Mouse (Mus musculus): ENCODE measurements around the gene Zfp553. TPM values are rescaled to one million over a fixed set of nuclear protein-coding genes. Genes with fewer than 3 reads are reported as not detected.

Zfp553 gene
- total and polyA plus RNA-seq, 3 experiments = 9.8 to 17.4 (median 15.0) TPM

DNA sequence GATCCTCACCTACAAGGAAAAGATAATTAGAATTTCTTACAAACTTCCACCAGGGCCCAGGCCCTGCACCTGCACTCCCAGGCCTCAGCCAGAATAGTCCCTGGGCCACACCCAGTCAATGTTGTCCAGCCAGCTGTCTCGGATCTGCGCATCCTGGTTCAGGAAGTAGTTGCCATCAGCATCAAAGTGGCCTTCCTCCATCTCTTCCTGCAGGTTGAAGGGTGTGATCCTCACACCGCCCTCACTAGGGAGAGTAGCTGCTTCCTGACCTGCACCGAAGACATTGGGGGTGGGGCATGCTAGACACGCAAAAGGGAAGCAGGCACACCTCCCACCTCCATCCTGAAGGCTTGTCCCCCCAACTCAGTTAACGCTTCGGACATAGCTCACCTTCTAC is 38.2 kb upstream of the Zfp553 start:
- H3K36me3 ChIP-seq (replicated peaks in 1 of 2; ENCODE audit: control insufficient read depth in 1 of 2, insufficient read depth in 1 of 2, low read length in 1 of 2) = peaks cover 60 to 80% of the 10 kb centered on the region in 2 experiments
- in situ Hi-C loops (cut with MboI; ENCODE audit: low pct_ligation_motif_present, low pct_unique_long_range_greater_than_20kb, low sequenced_read_pairs) (no loop called here), dilution Hi-C loops (cut with MboI; ENCODE audit: extremely low pct_ligation_motif_present, extremely low pct_unique_long_range_greater_than_20kb, low sequenced_read_pairs) (no loop called here)
- H3K4me3 ChIP-seq (replicated peaks in 1 of 3; ENCODE audit: low read depth in 2 of 3, low read length in 2 of 3, poor library complexity in 1 of 3) = peak overlapping the region; percentile 68 to 79 (median 78)
- no peak for DNase-seq (ENCODE audit: extremely low read depth)
- peak overlapping the region; percentile 86 for H3K27ac ChIP-seq (ENCODE audit: insufficient read depth, low read depth)
- H3K4me2 ChIP-seq (ENCODE audit: insufficient read depth, low read depth, poor library complexity, severe bottlenecking) = peak overlapping the region; percentile 74
- H3K79me2 ChIP-seq (replicated peaks; ENCODE audit: control insufficient read depth, extremely low read depth, insufficient read depth, poor library complexity, severe bottlenecking) = peaks cover 36% of the 10 kb centered on the region
- H3K9me3 ChIP-seq (replicated peaks; ENCODE audit: low read length) = no peaks in the 10 kb centered on the region
- no peaks in the 10 kb centered on the region for H3K27me3 ChIP-seq (replicated peaks)
- TF ChIP-seq MXI1 (IDR thresholded peaks at IDR 0.05; ENCODE audit: low read depth, low read length) = no peak
- TF ChIP-seq CTCF (conservative IDR thresholded peaks at IDR 0.05 in 1 of 2, IDR thresholded peaks at IDR 0.05 in 1 of 2; ENCODE audit: low read depth in 2 of 2, low read length in 2 of 2) = no peak
- TF ChIP-seq SIN3A (IDR thresholded peaks at IDR 0.05; ENCODE audit: low read length) = 0 out of 2 replicates have a peak, but pooled peaks have one; percentile 20
- no peak for TF ChIP-seq NRF1 (IDR thresholded peaks at IDR 0.05; ENCODE audit: low read depth, low read length)
- TF ChIP-seq TCF12 (IDR thresholded peaks at IDR 0.05; ENCODE audit: low read depth, low read length) = no peak
- TF ChIP-seq CHD2 (IDR thresholded peaks at IDR 0.05; ENCODE audit: low read length) = peak; percentile 29; the same call in 1 of the 2 replicates
- peak overlapping the region; percentile 95 for H3K9ac ChIP-seq (ENCODE audit: insufficient read depth, low read depth)
- H3K4me1 ChIP-seq (ENCODE audit: control insufficient read depth in 1 of 2, insufficient read depth in 2 of 2) = peaks cover 17 to 57% of the 10 kb centered on the region in 2 experiments

DNA sequence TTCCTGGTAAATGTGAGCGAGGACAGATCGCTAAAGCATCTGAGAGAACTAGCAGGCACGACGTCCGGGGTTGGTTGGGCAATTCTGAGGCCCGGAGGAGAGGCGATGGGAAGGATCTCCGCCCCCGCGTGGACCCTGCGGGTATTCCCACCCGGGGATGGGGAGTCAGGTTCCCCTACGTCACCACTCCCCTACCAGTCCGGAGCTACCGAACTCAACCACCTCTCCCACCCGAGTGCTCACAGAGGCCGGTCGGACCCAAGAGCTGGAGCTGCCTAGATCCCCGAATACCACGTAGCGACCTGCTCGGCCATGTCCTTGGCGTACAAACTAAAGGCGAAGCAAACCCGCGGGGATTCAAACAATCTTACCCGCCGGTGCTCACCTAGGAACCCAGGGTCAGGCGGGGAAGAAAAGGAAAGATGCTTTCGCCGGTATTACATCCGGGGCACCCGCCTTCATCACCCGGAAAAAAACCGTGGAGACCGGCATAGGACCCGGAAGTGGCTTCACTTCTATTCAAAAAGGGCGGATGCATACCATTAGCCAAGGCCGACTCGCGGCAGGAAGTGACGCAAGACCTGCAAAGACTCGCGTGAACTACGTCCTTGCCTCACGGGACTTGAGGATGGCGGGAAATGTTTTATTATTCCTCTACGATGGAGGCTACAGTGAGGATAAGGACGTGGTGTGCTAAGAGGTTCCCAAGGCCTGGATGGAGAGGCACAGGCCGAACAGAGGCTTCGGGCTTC is 37.1 kb upstream of the Zfp553 start, which contains the start of gene Cd2bp2:
TSS of gene Cd2bp2 (minus strand) at position 507 of the 752 bp plus-strand sequence.
- Histone ChIP-seq H3K9ac (ENCODE audit: insufficient read depth, low read depth) (peak within 1 kb of the TSS; percentile 99), H3K4me1 (ENCODE audit: control insufficient read depth in 1 of 2, insufficient read depth in 2 of 2) (peaks cover 7 to 46% of the 10 kb centered on the region in 2 experiments; a peak in 3 of 4 replicates), H3K36me3 (replicated peaks in 1 of 2; ENCODE audit: control insufficient read depth in 1 of 2, insufficient read depth in 1 of 2, low read length in 1 of 2) (peaks cover 69 to 80% of the 10 kb centered on the region in 2 experiments), H3K79me2 (replicated peaks; ENCODE audit: control insufficient read depth, extremely low read depth, insufficient read depth, poor library complexity, severe bottlenecking) (peaks cover 27% of the 10 kb centered on the region), H3K4me3 (replicated peaks in 1 of 3; ENCODE audit: low read depth in 2 of 3, low read length in 2 of 3, poor library complexity in 1 of 3) (peak within 1 kb of the TSS; percentile 68 to 79 (median 78)), H3K9me3 (replicated peaks; ENCODE audit: low read length) (no peaks in the 10 kb centered on the region), H3K4me2 (ENCODE audit: insufficient read depth, low read depth, poor library complexity, severe bottlenecking) (peak within 1 kb of the TSS; percentile 94), H3K27ac (ENCODE audit: insufficient read depth, low read depth) (peak within 1 kb of the TSS; percentile 86), H3K27me3 (replicated peaks) (no peaks in the 10 kb centered on the region)
- DNase-seq (ENCODE audit: extremely low read depth) = peak; percentile 99
- dilution Hi-C loops (cut with MboI; ENCODE audit: extremely low pct_ligation_motif_present, extremely low pct_unique_long_range_greater_than_20kb, low sequenced_read_pairs) = no loop called here
- in situ Hi-C loops (cut with MboI; ENCODE audit: low pct_ligation_motif_present, low pct_unique_long_range_greater_than_20kb, low sequenced_read_pairs) = no loop called here
- peak; percentile 36; the same call in 1 of the 2 replicates for TF ChIP-seq USF2 (conservative IDR thresholded peaks at IDR 0.05; ENCODE audit: low read depth, low read length)
- no peak; the same call in 1 of the 2 replicates for TF ChIP-seq IRF4 (IDR thresholded peaks at IDR 0.05; ENCODE audit: low read depth, low read length)
- TF ChIP-seq ELF1 (IDR thresholded peaks at IDR 0.05; ENCODE audit: low read depth, low read length) = peak; percentile 99
- TF ChIP-seq JUND (conservative IDR thresholded peaks at IDR 0.05; ENCODE audit: low read depth, low read length) = peak; percentile 43
- no peak for TF ChIP-seq EP300 (IDR thresholded peaks at IDR 0.05; ENCODE audit: low read length)
- peak; percentile 79 for TF ChIP-seq MYC (IDR thresholded peaks at IDR 0.05; ENCODE audit: low read depth, low read length)
- TF ChIP-seq MXI1 (IDR thresholded peaks at IDR 0.05; ENCODE audit: low read depth, low read length) = peak; percentile 84
- peak; percentile 89 for TF ChIP-seq SIN3A (IDR thresholded peaks at IDR 0.05; ENCODE audit: low read length)
- TF ChIP-seq NRF1 (IDR thresholded peaks at IDR 0.05; ENCODE audit: low read depth, low read length) = no peak
- peak; percentile 96 for TF ChIP-seq HCFC1 (IDR thresholded peaks at IDR 0.05; ENCODE audit: low read depth, low read length)
- TF ChIP-seq USF1 (IDR thresholded peaks at IDR 0.05; ENCODE audit: low read depth, low read length) = no peak
- peak; percentile 91 for TF ChIP-seq POLR2A (IDR thresholded peaks at IDR 0.05; ENCODE audit: low read depth, low read length)
- peak; percentile 54 for TF ChIP-seq SMC3 (IDR thresholded peaks at IDR 0.05; ENCODE audit: low read depth, low read length)
- peak in 1 of 2 experiments; percentile 60; a peak in 2 of 4 replicates for TF ChIP-seq CTCF (conservative IDR thresholded peaks at IDR 0.05 in 1 of 2, IDR thresholded peaks at IDR 0.05 in 1 of 2; ENCODE audit: low read depth in 2 of 2, low read length in 2 of 2)
- peak; percentile 35; the same call in 1 of the 2 replicates for TF ChIP-seq ETS1 (conservative IDR thresholded peaks at IDR 0.05; ENCODE audit: low read depth, low read length)
- TF ChIP-seq JUN (IDR thresholded peaks at IDR 0.05; ENCODE audit: insufficient read depth, low read depth, low read length) = no peak
- TF ChIP-seq TBP (conservative IDR thresholded peaks at IDR 0.05; ENCODE audit: low read depth, low read length) = peak; percentile 89
- peak; percentile 94 for TF ChIP-seq MAX (IDR thresholded peaks at IDR 0.05; ENCODE audit: low read length)
- TF ChIP-seq GABPA (IDR thresholded peaks at IDR 0.05; ENCODE audit: insufficient replicate concordance, low read depth, low read length) = no peak; the same call in 1 of the 2 replicates
- no peak for TF ChIP-seq ZKSCAN1 (IDR thresholded peaks at IDR 0.05; ENCODE audit: borderline replicate concordance, low read depth, low read length)
- no peak for TF ChIP-seq RCOR1 (conservative IDR thresholded peaks at IDR 0.05; ENCODE audit: low read depth, low read length)
- peak; percentile 34 for TF ChIP-seq RAD21 (IDR thresholded peaks at IDR 0.05; ENCODE audit: low read depth, low read length)
- no peak for TF ChIP-seq CHD1 (IDR thresholded peaks at IDR 0.05; ENCODE audit: low read depth, low read length)
- TF ChIP-seq MAFK (IDR thresholded peaks at IDR 0.05; ENCODE audit: insufficient replicate concordance, low read length) = no peak
- peak; percentile 97 for TF ChIP-seq KAT2A (IDR thresholded peaks at IDR 0.05; ENCODE audit: insufficient replicate concordance, low read length)
- TF ChIP-seq PAX5 (IDR thresholded peaks at IDR 0.05; ENCODE audit: low read length) = no peak
- TF ChIP-seq ZMIZ1 (IDR thresholded peaks at IDR 0.05; ENCODE audit: low read depth, low read length) = peak; percentile 87
- peak; percentile 34; the same call in 1 of the 2 replicates for TF ChIP-seq MAZ (IDR thresholded peaks at IDR 0.05; ENCODE audit: low read depth, low read length)
- TF ChIP-seq CHD2 (IDR thresholded peaks at IDR 0.05; ENCODE audit: low read length) = peak; percentile 99
- peak; percentile 90 for TF ChIP-seq TCF12 (IDR thresholded peaks at IDR 0.05; ENCODE audit: low read depth, low read length)
